Mouse (Mus musculus): Measurements from ENCODE around the gene Macf1.
A peak's percentile ranks its signal among the peaks of the same experiment; 100 is the strongest.
"Not testable (repeated sequence)": the region's sequence is repeated elsewhere in the genome, so short reads cannot be mapped to it uniquely, and the experiment has no call there.

The Macf1 gene

DNA sequence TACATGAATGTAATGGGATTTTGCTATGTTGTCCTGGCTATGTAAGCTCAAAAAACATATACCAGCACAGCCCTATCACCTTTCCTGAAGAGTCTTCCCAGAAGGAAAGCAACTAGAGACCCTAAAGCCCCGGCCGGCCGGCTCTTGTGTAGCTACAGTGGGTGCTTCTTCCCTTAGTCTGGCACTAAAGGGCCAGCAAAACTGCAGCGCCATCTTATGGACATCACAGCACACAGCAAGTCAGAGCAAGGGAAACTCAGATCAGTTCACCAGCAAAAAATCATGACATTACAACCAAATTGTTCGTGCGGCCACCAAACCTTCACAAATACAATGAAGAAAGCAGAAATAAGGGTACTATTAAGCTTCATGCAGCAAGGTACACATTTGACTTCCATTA lies 154.9 kb downstream of the Macf1 start:
- DNase-seq, result peak; percentile 58

DNA sequence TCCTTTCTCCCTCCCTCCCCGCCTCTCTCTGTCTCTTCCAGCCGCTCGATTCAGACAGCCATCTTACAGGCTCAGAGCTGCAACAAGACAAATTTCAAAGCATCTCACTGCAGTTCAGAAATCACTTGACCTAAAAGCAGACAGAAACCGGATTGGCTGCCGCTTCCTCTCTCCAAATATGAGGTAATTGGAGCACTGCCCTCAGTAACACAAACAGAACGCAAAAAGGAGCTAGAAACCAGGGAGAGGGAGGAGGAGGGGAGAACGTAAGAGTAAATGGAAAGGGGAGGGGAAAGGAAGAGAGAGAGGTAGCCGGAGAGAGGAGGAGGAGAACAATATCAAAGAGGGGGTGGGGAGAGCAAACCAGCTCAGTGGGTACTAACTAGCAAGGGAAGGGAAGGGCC lies 156.6 kb downstream of the Macf1 start:
- peak; percentile 71 for DNase-seq

DNA sequence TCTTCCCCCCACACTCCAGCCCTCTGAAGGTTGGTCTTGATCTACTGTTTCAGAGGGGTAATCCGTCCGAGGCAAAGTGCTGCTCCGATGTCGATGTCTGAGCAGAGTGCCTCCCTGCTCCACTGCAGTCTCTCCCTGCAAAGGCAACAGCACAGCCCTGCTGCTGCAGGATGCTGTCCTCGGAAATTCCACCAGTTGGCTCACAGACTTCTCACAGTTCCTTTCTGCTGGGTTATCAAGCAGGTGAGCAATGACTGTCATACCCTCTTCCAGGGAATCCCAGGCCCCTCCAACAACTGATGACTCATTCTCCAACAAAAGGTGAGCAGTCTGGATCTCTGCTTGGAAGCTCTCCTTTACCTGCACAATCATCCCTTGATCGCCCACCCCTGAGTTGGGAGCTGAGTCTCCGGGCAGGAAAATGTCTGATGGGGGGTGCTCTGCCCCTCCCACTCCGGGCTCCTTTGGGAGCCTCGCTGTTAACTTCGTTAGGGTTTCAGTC lies 157.3 kb downstream of the Macf1 start:
- peak; percentile 7 for DNase-seq

DNA sequence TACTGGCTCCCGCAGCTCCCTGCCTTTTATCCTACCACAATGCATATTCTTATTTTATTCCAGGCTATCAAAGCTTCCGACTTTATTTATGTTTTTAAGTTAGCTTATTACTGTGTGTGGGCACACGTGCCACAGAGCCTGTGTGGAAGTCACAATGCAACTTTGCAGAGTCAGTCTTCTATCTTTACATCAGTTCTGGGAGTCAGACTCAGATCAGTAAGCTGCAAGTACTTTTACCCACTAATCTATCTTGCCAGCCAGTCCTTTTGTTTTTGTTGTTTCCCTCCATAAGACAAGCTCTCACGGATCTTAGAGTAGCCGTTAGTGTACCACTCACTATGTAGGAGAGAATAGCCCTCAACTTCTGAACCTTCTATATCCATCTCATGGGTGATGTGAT lies 159.4 kb downstream of the Macf1 start:
- DNase-seq, result no peak

DNA sequence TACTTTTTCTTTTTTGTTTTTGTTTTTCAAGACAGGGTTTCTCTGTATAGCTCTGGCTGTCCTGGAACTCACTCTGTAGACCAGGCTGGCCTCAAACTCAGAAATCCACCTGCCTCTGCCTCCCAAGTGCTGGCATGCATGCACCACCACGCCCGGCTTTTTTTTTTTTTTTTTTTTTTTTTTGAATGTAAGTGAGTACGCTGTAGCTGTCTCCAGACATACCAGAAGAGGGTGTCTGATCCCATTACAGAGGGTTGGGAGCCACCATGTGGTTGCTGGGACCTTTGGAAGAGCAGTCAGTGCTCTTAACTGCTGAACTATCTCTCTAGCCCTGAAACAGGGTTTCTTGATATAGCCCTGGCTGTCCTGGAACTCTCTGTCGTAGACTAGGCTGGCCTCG lies 164.0 kb downstream of the Macf1 start:
- not testable (repeated sequence) for DNase-seq

DNA sequence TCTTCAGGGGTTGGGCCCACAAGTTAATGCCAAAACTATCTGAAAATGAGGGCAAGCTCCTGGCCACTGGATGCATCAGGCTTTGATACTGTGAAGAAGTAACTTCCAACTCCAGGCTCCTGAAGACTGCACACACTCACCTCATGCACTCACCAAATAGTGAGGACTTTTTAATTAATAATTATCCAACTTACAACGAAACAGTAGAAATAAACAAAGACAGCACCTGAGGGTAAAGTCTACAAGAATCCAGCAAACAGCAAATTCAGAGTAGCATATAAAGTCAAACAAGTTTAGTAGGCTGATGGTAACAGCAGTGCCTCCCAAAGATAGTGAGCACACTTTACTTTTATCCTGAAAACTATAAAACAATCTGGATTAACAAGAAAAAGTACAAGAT lies 168.5 kb downstream of the Macf1 start:
- no peak for DNase-seq

DNA sequence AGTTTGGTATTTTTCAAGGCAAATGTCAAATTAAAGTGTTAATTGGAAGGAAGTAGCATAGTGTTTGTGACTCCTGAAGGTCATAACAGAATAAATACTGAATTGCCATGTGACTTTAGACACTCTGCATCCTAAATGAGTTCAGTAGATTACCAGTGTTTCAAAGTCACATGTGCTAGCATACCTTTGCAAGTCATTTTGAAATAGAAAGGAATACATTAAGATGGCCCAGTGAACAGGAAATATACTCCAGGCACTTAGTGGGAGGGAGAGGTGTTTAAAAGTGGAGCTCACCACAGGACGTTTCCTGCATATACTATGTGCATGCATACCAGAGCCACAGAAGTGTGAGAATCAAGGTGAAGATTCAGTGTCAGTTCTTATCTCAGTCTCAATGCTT lies 174.0 kb downstream of the Macf1 start:
- no peak for DNase-seq

DNA sequence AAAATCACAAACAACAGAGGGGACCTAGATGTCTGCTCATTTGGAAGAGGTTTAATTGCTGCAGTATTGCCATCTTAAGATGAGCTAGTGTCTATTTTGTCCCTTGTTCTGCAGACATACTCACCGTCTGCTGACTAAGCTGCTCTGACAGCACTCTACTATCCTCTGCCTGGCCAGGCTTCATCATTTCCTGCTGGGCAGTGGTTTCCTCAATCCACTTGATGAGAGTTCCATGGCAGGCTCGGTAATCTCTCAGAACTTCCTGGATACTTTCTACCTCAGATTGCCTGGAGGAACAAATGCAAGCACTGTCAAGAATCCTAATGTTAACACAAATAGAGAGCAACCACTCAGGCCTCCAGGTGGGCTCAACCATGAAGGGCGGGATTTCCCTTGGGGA lies 195.1 kb downstream of the Macf1 start:
- no peak for DNase-seq

DNA sequence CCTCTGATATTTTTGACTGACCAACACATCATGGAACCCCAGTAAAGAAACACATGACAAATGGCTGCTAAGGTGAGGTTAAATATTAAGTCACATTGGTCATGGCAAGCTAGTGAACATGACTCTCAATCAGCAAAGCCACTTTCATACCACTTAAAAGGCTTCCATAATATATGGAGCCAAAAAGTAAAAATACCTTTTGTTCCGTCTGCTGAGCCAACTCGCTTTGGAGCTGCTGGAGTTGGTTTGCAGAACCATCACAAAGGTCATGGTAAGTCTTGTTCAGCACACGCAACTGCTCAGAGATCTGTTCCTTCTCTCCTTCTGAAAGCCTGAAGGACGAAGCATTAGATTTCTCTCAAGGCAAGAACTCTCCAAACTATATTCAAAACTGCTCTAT lies 204.2 kb downstream of the Macf1 start:
- no peak for DNase-seq

DNA sequence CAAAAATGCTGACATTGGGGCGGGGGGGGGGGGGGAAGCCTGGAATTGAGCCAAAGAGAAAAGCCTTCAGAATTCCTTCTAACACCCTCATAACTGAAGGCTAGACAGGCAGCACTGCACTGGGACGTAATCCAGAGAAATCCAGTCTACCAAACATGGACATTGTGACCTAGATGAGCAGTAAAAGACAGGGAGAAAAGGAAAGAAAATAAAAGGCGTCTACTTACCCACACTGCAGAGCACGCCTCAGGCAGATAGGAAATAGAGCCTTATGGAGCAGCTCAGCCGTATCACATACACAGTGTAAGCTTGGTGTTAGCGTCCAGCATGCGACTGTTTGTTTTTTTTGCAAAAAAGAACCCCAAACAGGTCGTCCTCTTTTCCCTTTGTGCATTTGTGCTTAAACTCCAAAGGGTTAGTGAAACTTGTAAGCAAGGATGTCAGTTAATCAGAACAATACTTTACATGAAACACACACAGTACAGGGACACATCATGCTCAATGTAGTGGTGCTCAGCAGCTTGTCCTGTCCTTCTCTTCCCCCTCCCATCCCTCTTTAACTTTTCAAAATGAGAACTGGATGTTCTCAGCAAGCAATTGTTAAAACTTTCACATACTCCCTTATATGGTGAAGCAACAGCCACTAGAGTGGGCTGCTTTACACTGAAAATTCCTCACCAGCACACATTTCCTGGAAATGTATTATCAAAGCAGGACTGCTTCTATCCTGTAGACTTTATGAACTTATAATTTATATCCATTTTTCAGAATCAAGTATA lies 205.3 kb downstream of the Macf1 start:
- no peak for DNase-seq

DNA sequence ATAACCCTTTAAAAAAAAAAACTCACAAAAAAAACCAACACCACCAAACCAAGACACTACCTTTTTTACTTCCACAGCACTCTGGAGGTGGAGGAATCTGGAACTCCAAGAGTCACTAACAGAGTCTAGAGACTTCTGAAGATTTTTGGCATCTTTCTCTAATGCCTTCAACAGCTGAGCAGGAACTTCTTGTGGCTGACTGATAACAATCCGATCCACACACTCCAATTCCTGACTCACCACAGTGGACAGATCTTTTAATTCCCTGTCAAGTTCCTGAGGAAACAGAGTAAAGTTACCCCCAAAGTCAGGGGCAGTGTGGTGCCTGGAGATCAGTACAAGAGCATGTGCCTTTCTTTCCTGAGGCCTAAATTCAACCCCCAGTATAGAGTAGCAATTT lies 218.4 kb downstream of the Macf1 start:
- DNase-seq, result no peak

DNA sequence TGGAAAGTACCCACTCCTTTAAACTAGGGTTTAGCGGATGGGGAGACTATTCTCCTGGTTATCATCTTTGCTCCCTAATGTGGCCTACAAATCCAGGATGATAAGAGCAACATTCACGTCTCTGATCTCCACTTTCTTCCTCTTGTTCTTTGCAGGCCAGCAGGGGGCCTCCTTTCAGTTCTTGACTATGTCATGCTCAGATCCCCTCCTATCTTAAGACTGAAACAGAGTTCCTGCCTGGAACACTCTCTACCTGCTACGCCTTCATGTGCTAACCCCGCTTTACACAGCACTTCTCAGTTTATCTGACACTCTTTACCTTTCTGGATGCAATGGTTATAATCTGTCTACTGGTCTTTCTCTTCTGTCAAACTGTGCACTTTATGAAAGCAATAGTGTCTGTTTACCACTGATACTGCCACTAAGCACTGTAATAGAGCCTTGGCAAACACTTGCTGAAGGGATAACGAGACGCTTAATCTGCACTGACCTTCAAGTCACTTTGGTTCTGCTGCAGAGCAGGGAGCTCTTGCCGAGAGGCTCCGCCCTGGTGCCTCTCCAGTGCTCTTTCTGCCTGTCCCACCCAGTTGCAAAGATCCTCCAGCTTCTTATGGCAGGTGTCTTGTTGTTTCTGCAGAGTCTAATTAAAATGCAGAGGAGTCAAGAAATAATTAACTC lies 223.4 kb downstream of the Macf1 start:
- DNase-seq, result peak; percentile 9

DNA sequence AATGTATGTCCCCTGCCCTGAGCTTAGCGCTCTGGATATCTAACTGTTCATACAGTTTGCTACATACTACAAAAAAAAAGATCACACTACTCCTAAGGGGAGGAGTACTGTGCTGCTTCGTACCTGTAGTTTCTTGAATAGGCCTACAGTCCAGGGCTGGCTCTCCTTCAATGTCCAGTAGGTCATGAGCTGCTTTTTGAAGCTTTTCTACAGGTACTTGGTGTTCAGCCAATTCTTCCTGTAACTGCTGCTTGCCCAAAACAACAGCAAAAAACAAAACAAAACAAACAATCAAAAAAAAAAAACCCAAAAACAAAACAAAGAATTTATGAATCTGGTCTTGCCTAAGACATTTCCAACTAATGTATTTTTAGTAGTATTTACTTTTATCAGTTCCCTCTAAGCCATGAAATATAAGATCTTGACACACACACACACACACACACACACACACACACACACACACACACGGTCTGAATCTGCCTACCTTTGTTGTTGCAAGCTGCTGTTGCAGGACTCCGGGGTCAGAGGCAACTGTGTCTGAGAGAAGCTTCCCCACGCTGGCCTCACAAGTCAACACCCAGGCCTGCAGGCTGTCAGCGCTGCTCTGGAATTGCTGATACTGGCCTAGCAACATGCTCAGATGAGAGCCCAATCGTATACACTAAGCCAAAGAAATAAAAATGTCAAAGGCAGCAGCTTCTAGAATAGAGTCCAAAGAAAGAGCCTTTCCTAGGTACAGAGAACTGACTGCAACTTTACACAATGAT lies 229.1 kb downstream of the Macf1 start:
- DNase-seq, result no peak

DNA sequence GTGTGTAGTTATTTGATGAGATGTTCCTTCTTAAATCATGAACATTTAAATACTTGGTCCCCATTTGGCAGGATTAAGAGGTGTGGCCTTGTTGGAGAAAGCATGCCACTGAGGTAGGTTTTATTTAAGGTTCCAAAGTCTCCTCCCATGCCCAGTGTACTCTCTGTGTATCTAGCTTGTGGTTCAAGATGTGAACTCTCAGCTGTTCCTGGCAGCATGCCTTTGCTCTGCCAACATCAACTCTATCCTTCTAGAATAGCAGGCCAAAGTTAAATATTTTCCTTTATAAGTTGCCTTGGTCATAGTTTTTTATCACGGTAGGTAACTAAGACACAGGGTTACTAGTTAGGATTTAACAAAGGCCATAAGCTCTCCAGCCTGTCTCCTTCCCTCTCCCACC lies 230.4 kb downstream of the Macf1 start:
- no peak for DNase-seq

DNA sequence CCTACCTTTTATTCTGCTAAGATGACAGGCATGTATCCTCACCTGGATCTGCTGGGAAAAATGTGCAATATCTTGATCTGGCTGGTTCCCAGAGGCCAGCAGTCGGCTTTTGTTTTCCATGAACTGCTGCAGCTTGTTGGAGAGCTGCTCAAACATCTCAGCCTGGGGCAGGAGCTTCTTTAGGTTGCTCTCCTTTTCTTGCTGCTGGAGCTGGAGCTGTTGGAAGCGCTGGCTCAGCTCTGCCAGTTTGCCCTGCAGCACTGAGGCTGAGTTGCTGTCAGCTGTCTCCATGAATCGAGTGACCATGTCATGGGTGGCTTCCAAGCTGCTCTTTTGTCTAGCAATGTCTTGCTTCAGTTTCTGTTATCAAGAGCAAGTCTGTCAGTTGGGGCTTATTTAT lies 232.2 kb downstream of the Macf1 start:
- DNase-seq, result no peak

DNA sequence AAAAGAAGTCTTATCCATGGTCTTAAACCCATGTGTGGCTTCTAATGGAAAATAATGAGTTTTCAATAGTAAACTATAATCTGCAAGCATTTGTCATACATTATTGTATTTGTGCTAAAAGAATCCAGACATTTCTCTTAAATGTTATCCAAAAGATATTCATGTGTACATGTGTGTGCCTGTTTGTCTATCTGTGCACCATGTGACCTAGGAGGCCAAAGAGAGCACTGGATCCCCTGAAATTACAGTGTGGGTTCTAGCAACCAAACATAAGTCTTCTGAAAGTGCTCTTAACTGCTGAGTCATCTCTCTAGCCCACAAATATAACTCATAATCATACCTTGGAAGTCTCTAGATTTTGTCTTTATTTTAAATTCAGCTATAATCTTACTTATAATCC lies 234.9 kb downstream of the Macf1 start:
- DNase-seq, result no peak

DNA sequence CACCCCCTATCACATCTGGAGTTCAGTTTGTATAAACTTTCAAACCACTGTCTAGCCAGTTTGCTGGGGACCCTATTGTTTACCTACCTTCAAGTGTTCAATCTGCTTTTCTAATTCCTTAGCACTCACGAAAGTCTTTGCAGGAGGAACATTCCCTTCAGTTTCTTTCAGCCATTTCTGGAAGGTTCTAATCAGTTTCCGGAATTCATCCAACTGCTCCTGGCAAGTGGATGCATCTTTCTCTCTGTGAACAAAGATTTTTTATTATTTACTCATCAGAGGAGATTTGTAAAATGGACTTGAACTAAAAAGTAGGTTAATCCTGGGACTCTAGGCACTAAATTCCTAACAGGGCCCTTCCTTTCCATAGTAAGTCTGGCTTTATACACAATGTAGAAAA lies 236.1 kb downstream of the Macf1 start:
- DNase-seq, result no peak

DNA sequence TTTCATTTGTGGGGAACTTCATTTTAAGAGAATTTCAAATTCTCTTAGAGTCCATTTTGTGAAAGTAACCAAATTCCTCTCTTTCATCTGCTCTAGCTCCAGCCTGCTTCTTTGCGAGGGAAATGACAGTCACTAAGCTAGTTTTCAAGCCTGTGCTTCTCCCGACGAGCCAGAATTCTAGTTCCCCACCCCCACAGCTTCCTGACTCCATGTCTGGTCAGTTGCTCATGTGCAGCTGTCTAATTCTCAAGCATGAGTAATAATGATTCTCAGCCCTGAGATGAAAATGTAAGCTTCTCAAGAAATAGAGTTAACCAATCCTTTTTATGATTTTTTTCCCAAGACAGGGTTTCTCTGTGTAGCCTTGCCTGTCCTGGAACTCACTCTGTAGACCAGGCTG lies 236.9 kb downstream of the Macf1 start:
- DNase-seq, result no peak

DNA sequence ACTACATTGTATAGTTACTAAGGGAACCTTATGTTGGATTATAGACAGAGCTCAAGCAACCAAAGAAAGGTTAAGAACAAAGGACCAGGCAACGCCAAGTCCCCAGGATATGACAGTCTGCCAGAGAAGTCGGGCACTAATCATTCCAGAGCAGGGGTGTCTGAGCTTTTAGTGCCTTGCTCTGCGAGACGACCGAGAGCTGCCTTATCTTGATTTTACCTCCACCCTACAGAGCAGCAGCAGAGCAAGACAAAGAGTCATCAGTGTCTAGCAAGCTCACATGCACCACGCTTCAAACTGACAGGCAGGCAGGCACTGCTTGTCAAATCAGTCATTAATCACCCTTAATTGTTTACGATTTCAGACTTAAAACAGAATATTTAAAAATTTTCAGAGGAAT lies 237.4 kb downstream of the Macf1 start:
- no peak for DNase-seq

DNA sequence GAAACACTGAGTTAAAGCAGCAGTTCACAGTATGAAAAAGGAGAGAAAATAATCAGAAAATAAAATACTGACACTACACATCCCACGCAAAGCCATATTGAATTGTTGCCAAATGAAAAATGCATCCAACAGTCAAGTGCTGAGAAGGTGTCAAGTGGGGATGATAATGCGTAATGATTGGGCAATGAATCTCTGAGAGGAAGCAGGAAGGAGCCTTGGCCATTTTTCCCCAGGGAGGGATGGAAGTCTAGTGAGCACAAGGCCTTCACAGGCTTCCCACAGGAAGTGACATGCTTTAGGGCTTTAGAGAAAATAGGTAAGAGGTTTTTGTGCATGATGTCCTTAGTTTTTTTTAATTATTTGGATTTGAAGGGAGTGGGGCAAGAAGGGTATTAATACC lies 237.9 kb downstream of the Macf1 start:
- DNase-seq, result not testable (repeated sequence)

DNA sequence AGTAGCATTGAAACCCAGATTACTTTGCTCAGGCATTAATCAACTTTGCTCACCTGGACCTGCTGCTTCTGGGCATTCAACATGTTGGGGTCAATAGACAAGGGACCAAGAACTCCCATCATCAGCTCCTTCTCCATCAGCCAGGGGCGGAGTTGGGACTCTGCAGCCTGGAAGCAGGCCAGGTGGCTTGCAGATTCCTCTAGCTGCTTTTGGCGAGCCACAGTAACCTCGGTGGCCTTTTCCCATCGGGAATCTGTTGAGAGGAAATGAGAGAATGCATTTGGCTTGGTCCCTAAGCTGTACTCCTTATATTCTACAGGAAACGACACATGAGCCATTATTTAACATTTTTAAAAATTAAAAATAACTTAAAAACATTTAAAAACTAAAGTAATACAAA lies 245.7 kb downstream of the Macf1 start:
- DNase-seq, result no peak

DNA sequence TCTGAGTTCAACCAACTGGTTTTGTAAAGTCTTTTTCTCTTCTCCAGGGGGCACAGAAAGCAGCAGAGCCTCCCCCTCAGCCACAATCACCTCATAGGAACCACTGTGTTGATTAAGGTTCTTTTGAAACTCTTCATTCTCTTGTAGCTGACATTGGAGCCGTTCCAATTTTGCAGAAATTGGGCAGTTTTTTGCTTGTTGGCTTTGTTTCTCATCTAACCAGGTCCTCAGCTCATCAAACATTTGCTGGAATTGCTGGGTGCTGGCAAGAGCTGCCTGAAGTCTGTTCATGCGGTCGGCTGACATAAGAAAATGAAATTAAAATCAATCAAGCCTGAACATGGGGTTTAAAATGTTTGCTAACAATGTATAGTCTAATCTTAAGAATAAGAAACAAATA lies 251.0 kb downstream of the Macf1 start:
- DNase-seq, result no peak

DNA sequence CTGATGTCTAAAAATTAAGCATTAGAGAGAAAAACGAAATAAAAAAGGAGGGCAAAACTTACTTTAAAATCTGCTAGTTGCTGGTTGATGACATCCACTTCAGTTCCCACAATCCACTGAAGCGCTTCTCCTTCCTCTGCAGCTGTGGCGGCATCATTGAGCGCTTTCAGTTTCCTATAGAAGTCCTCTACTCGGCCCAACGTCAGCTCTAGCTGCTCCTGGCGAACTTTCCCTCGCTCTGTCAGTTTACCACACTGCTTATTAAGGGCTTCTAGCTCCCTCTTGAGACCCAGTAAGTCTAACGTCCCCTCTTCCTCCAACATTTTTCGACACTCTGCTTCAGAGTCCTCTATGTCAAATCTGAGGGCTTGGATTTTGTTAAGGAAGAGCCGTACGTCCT lies 252.2 kb downstream of the Macf1 start:
- DNase-seq, result no peak
